Mouse (Mus musculus) neural tube, embryonic 14.5 days (tissue): ENCODE measurements at regions not wholly inside any gene's neighbourhood (a gene's known extent, or its start where the extent isn't known, plus 50 kb on each side); places are given as distances from the start of the nearest gene placed in this dataset.

ENCODE experiments used
- ATAC-seq: fragments of 200-750 bp; cut with Nextera tagmentation; 2 replicates; pipeline ENCODE4 v1.8.0; 2017; ENCODE audit warnings: low read depth, mild to moderate bottlenecking, moderate TSS enrichment, moderate library complexity
- H3K27ac ChIP-seq: fragments of 300-500 bp; sonication (generic); 2 replicates; pipeline ENCODE4 v1.5.1; 2014; ENCODE audit warnings: low read depth, mild to moderate bottlenecking, control low read depth, low read length, moderate library complexity, mixed read lengths
- H3K27me3 ChIP-seq: fragments of 300-500 bp; sonication (generic); 2 replicates; pipeline ENCODE4 v1.6.1; 2014; ENCODE audit warnings: low read length; ENCODE audit not compliant: control insufficient read depth, insufficient read depth
- H3K36me3 ChIP-seq: fragments of 300-500 bp; sonication (generic); 2 replicates; pipeline ENCODE4 v1.6.1; 2014; ENCODE audit warnings: low read length, mixed read lengths; ENCODE audit not compliant: control insufficient read depth, insufficient read depth
- H3K4me1 ChIP-seq: fragments of 300-500 bp; sonication (generic); 2 replicates; pipeline ENCODE4 v1.6.1; 2014; ENCODE audit warnings: low read length; ENCODE audit not compliant: control insufficient read depth, insufficient read depth
- H3K4me2 ChIP-seq: fragments of 300-500 bp; sonication (generic); 2 replicates; pipeline ENCODE4 v1.6.1; 2014; ENCODE audit warnings: mild to moderate bottlenecking, low read depth, low read length, control low read depth
- H3K4me3 ChIP-seq: fragments of 300-500 bp; sonication (generic); 2 replicates; pipeline ENCODE4 v1.5.1; 2014; ENCODE audit warnings: low read depth, low read length, control low read depth, mixed read lengths
- H3K9ac ChIP-seq: fragments of 300-500 bp; sonication (generic); replicated peaks from 2 replicates; pipeline ENCODE4 v1.6.1; 2014; ENCODE audit warnings: low read depth, mild to moderate bottlenecking, control low read depth, low read length, mixed read lengths
- H3K9me3 ChIP-seq: fragments of 300-500 bp; sonication (generic); 2 replicates; pipeline ENCODE4 v1.6.1; 2016; ENCODE audit warnings: low read length; ENCODE audit not compliant: control insufficient read depth
- WGBS: fragments of 180-500 bp; shearing (Covaris S2); extraction: QIAGEN DNeasy Blood & Tissue Kit; methylation state at CpG from one replicate; pipeline ENCODE4 v1.1.7; 2014; 5-methylcytosine and 5-hydroxymethylcytosine counted together

DNA sequence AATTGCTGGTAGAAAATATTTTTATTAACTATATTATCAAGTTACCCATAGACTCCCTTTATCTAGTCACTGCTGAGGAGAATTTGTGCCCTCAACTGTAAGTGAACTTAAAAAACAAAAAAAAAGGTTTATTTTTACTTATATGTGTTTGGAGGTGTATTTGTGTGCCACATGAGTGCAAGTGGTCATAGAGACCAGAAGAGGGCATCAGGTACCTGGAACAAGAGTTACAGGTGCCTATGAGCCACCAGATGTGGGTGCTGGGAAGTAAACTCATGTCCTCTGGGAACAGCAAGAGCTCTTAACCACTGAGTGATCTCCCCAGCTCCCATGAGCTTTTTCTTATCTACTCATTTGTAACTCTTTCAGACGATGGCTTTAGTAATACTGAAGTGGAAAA, 213.9 kb upstream of the Nt5e start:
- 46% methylated on average over 1 of the region's 1 CpGs for WGBS
- H3K27ac ChIP-seq: no peak overlapping the region
- ATAC-seq: no peak
- H3K9ac ChIP-seq: no peak overlapping the region
- no peaks in the 10 kb centered on the region for H3K4me1 ChIP-seq
- H3K36me3 ChIP-seq: no peaks in the 10 kb centered on the region
- H3K4me3 ChIP-seq: no peak overlapping the region
- no peak overlapping the region for H3K4me2 ChIP-seq
- H3K27me3 ChIP-seq: no peaks in the 10 kb centered on the region
- H3K9me3 ChIP-seq: no peaks in the 10 kb centered on the region

DNA sequence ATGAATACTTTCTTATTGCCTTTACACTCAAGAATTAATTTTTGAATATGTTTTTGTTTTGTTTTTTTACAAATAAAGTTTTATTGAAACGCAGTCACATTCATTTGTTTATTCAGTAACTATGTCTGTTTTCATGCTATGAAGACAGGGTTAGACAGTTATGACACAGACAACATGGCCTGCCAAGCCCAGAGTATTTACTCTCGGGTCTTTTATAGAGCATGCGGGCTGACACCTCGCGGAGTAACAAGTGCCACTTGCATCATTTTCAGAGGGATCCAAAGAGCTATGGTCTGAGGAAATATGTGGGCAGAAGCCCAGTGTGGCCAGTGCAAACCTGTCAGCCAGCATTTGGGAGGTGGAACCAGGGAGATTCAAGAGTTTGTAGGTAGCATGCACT, 206.5 kb upstream of the Nt5e start:
- Histone ChIP-seq H3K4me1 (no peaks in the 10 kb centered on the region), H3K9me3 (no peaks in the 10 kb centered on the region), H3K4me3 (no peak overlapping the region), H3K27ac (no peak overlapping the region), H3K9ac (no peak overlapping the region), H3K27me3 (no peaks in the 10 kb centered on the region), H3K36me3 (no peaks in the 10 kb centered on the region), H3K4me2 (no peak overlapping the region)
- WGBS: 89% methylated on average over 5 of the region's 5 CpGs
- no peak for ATAC-seq

DNA sequence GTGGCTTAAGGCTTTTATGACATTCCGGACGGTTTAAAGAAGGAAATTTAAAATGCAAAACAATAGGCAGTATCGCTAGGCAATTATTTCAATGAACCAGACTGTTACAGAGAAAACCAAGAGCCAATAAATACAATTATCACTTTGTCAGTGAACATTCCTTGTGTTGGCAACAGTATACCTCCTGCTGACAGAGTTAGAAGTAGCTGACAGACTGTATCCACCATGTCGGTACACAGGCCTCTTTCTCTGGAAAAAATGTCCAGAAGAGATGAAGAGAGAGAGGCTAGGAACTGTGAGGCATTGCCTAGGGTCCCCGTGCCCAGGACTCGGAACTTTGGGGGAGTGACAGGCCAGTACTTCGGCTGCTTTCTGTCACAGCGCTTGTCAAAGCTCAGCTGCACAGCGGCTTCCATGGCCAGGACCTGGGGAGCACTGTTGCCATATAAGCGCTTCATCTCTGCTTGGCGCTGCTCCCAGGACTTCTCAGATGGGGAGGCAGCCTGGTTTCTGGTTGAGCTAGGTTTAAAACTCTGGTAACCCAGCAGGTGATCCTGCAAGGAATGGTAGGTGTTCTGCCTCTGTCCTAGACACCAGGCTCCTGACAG, 205.9 kb upstream of the Nt5e start:
- Histone ChIP-seq H3K4me3 (no peak overlapping the region), H3K27ac (no peak overlapping the region), H3K4me2 (no peak overlapping the region), H3K36me3 (no peaks in the 10 kb centered on the region), H3K27me3 (no peaks in the 10 kb centered on the region), H3K4me1 (no peaks in the 10 kb centered on the region), H3K9me3 (no peaks in the 10 kb centered on the region), H3K9ac (no peak overlapping the region)
- no peak for ATAC-seq
- 82% methylated on average over 11 of the region's 11 CpGs for WGBS

DNA sequence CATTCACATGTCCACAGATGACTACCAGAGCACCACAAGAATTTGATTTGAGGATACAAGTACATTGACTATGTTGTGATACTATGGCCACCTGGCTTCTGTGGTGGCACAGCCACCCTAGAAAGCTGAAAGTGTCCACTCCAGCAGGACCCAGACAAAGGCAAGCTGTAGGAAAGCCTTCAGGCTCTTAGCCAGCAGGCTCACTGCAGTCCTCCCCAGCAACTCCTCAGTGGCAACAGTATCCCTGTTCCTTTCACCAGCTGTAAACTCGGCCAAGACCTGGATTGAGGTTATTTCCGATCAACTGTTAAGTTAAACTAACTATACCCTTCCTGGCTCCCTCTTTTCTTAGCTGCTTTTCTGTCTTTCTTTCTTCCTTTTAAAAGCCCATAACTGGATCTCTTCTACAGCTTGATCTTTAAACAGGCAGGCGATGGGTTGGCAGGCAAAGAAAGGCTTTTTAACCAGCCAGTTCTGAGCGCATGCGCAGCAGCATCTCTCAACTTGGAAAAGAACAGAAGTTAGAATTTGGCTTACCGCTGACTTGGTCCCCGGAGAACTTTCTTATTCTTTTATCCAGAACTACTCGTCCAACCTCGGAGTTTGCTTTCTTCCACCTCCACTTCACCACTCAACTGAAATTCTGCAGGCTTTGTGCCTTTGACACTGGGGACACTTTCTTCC, 202.5 kb upstream of the Nt5e start:
- Histone ChIP-seq H3K4me1 (no peaks in the 10 kb centered on the region), H3K4me2 (no peak overlapping the region), H3K9me3 (no peaks in the 10 kb centered on the region), H3K27me3 (no peaks in the 10 kb centered on the region), H3K4me3 (no peak overlapping the region), H3K9ac (no peak overlapping the region), H3K36me3 (no peaks in the 10 kb centered on the region), H3K27ac (no peak overlapping the region)
- 92% methylated on average over 9 of the region's 9 CpGs for WGBS
- ATAC-seq: no peak

DNA sequence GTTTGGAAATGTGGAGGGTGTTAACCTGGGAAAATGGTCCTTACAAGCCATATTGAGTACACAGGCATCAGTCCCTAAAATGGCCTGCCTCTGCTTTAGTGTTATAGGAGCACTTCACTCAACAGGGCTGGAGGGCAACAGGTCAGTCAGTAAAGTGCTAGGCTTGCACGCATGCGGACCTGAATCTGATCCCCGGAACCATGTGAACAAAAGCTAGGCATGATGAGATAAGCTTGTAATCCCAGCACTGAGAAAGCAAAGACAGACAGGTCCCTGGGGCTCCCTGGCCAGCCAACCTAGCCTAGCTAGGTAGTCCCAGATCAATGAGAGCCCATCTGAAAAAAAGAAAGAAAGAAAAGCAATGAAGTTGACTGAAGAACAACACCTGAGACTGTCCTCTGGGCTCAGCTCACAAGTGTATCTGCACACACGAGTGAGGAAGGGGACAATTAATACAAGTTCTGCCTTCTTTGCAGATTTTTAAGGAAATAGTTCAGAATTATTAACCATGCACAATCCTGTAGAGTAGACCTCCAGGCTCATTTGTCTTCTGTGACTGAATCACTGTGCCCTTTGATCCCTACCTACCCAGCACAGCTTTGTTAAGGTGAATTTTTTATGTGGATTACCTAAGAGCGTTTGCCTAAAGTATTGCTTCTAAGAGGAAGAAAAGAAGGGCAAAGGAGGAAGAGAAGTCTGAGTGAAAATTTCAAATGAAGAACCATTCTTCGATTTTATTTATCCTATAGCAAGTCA, 163.8 kb upstream of the Nt5e start:
- ATAC-seq: no peak
- Histone ChIP-seq H3K4me2 (no peak overlapping the region), H3K4me3 (no peak overlapping the region), H3K27ac (no peak overlapping the region), H3K4me1 (no peaks in the 10 kb centered on the region), H3K9me3 (no peaks in the 10 kb centered on the region), H3K9ac (no peak overlapping the region), H3K27me3 (no peaks in the 10 kb centered on the region), H3K36me3 (no peaks in the 10 kb centered on the region)
- WGBS: 85% methylated on average over 6 of the region's 6 CpGs

DNA sequence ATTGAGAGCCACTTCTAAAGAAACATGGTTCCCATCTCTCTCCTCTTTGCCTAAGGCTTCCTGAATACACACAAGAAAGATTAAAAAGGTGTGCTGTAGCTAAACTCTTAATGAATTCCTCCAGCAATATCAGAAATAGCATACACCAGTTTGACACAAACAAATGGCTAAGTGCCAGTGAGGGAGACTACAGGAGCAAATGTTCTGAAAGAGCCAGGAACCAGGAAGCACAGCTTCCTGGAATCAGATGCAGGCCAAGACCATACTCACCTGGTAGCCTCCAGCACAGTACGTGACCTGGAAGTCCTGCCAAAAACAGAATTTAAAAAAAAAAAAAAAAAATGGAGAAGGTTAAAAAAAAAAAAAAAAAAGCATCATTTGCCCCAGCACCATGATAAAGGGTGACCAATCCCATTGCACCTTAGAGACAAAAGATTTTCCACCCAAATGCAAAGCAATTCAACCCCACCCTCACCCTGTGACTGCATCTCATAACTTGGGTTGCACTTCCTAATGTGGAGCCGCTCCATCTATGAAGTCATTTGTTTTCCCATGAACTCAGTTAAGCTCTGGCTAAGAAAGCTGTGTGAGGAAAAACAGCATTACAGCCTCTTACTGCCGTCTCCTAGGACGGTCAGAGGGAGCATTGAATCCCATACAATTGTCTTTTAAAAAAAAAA, 149.3 kb upstream of the Nt5e start:
- Histone ChIP-seq H3K9me3 (no peaks in the 10 kb centered on the region), H3K27me3 (no peaks in the 10 kb centered on the region), H3K4me2 (no peak overlapping the region), H3K4me1 (no peaks in the 10 kb centered on the region), H3K36me3 (no peaks in the 10 kb centered on the region), H3K9ac (no peak overlapping the region), H3K27ac (no peak overlapping the region), H3K4me3 (no peak overlapping the region)
- no peak for ATAC-seq
- 86% methylated on average over 4 of the region's 4 CpGs for WGBS

DNA sequence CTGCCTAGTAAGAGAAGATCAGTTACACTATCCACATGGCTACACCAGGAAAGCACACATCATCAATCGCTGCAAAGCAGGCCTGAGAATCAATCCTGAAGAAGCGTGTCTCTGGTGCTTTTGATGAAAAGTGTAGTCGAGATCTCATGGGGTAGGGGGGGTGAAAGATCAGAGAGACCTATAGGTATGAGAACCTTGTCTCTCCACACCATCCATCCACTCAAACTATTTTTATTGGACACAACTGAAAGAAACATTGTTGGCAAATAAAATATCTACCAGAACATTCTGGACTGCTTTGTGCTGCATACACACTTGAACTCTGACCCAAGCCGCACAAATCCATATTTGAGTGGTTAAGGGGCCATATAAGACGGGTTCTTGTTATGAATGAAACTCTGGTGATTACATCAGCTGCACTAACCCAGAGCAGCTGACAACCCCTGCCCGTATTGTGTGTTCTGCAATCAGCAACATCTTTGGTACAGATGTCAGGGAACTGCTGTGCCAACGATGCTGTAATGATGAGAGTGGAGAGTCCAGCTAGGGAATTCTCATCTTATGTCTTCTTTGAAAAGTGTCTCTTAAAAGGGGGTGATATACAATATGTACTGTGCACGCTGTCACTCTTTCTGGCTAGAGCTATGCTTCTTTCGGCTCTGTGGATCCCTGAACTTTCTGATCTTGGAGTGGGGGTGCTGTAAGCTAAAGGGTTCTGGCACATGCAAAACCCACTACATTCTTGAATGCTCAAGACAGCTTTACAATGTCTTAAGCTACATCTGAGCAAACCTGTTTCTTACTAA, 145.6 kb upstream of the Nt5e start:
- Histone ChIP-seq H3K4me1 (no peaks in the 10 kb centered on the region), H3K9me3 (no peaks in the 10 kb centered on the region), H3K27me3 (no peaks in the 10 kb centered on the region), H3K27ac (no peak overlapping the region), H3K4me3 (no peak overlapping the region), H3K4me2 (no peak overlapping the region), H3K36me3 (no peaks in the 10 kb centered on the region), H3K9ac (no peak overlapping the region)
- no peak for ATAC-seq
- 87% methylated on average over 9 of the region's 9 CpGs for WGBS

DNA sequence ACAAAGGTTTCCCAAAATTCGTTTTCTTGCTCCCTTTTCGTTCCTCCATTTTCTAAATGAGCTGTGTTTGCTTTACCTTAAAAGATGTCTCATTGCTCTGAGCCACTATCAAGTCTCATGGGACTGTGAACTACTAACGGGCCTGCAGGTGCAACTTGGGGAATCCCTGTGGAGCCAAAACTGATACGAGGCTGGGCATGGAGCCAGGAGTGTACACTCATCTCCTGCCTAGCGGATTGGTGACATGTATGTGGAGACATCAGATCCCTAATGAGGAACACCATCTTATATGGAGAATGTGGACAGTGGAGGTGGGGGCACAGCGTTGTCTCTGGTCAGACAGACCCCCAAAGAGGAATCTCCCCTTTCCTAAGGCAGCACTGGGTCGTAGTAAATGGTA, 119.6 kb upstream of the Nt5e start:
- no peak overlapping the region for H3K9ac ChIP-seq
- no peaks in the 10 kb centered on the region for H3K36me3 ChIP-seq
- no peak for ATAC-seq
- H3K27ac ChIP-seq: no peak overlapping the region
- H3K4me2 ChIP-seq: no peak overlapping the region
- 74% methylated on average over 7 of the region's 7 CpGs for WGBS
- H3K4me1 ChIP-seq: no peaks in the 10 kb centered on the region
- no peaks in the 10 kb centered on the region for H3K27me3 ChIP-seq
- no peak overlapping the region for H3K4me3 ChIP-seq
- no peaks in the 10 kb centered on the region for H3K9me3 ChIP-seq
